Mouse (Mus musculus): ENCODE measurements around the gene Utp11. TPM values are rescaled to one million over a fixed set of nuclear protein-coding genes. Genes with fewer than 3 reads are reported as not detected.

The Utp11 gene
- total RNA-seq, 2 experiments from 2014 or later, result 14.4 to 15.1 TPM

DNA sequence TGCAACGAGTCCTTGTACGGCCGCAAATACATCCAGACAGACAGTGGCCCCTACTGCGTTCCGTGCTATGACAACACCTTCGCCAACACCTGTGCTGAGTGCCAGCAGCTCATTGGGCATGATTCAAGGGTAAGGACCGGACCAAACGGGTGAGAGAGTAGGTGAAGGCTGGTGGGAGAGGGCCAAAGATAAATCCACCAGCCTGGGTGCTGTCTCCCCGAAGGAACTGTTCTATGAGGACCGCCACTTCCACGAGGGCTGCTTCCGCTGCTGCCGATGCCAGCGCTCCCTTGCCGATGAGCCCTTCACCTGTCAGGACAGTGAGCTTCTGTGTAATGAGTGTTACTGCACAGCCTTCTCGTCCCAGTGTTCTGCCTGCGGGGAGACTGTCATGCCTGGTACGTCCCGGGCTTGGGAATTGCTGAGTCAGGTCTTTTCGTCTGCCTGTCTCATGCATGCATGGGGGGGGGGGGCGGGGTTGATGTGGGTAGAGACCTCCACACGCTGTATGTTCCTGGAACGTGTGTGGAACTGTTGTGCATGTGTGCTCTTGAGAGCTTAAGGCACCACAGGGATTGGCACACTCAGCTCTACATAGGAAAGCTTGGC lies 12.4 kb upstream of the Utp11 start:
- intact Hi-C loops (cut with DNase I), result no loop called here
- no peak for DNase-seq (ENCODE audit: low spot score in 2 of 2)

DNA sequence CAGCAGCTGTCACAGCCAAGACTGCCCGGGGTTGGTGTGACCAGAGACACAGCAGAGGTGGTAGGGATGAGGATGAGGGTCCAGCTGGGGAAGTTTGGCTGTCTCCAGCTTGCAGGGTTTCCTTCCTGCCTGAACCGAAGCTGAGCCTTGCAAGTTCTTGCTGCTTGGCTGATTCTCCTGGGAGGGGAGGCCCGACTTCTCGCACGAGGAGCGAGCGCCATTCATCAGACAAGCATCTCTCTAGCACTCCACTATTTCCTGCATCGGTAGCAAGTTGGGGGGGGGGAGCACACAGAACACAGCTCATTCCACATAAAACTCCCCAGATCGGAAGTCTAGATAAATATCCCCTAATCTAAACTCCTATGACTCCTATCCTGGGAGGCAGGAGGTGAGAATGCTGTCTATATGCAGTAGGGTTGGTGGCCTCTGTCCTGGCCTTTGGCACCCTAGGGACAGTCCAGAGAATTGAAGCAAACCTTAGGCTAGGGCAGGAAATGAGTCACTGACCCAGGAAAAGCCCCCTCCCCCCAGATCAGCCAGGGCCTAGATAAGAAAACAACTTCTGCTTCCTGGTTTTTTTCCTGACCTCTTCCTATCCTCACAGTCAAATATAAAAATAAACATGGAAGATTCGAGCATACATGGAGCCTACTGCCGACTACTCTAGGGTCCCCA lies 11.5 kb upstream of the Utp11 start:
- no peak for DNase-seq (ENCODE audit: low spot score in 2 of 2)

DNA sequence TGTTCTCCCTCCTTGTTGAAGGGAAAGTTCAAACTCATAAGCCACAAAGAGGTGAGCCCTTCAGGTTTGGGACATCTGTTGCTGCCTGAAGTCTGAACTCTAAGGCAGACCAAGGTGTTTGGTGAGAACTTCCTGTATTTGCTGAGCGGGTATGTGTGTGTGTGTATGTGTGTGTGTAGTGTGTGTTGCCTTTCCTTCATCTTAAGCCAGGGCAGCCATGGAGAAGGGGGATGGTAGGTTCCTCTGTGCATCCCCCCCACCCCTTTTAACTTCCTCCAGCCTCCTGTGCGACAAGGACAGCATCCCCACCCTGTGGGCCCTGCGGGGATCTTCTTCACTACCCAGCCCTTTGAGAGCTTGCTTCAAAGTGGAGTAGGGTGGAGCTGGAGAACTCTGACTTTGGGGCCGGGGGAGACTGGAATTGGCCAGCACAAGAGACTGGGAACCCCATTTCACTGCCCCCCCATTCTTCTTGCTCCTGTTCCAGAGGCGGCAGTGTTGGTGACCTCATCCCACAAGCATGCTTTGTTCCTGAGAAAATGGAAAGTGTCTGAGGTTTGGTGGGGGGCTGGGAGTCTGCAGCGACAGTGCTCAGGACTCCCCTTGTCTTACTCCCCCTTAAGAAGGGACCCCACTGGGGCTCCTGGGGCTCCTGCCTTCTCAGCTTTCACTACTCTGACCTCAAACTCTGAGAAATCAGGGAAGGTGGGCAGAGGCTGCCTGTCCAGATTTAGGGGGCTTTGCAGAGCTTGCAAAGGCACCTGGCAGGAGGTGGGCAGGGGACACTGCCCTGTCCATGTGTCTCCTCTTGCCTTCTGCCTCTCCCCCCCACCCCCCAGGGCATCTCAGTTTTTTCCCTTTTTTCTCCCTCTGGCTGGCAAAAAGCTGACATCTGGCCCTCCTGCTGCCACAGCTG lies 10.7 kb upstream of the Utp11 start:
- intact Hi-C loops (cut with DNase I), result no loop called here
- no peak for DNase-seq (ENCODE audit: low spot score in 2 of 2)

More for the DNA sequence above, 11.5 kb upstream of the Utp11 start:
- intact Hi-C loops (cut with DNase I), result no loop called here

DNA sequence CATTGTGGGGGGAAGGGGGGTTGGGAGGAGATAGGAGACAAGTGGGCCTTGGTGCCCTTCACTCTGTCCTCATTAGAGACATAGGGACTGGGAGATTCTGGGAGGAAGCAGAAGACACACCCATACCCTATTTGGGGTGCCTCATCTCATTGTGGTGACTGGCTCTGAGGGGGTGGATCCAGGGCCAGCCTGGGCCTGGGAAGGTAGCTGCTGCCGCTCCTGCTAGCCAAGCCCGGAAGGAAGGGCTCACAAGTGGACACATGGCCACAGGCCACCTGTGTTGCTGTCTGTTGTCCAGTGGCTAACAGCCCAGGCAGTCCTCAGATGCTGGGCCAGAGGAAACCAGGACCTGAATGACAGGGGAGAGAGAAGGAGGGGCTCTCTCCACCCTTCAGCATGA lies 10.0 kb upstream of the Utp11 start:
- intact Hi-C loops (cut with DNase I), result no loop called here
- DNase-seq (ENCODE audit: low spot score in 2 of 2), result no peak

DNA sequence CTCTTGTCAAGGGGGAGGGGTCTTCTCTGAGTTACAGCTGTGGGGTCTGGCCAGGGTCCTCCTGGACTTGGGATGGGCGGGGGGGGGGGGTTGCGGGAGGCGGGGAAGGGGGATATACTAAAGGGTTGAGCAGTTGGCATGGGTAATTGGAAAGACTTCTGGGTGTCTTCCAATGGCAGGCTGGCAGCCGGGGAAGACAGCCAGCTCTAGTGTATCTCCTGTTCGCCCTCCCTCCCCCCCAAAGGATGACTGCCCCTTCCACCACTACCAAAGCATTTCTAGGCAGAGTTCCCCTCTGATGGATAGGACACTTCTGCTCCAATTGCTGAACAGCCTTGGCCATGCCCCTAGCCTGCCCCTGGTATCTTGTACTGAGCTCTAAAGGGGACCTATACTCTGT lies 8.5 kb upstream of the Utp11 start:
- intact Hi-C loops (cut with DNase I), result no loop called here
- no peak for DNase-seq (ENCODE audit: low spot score in 2 of 2)

DNA sequence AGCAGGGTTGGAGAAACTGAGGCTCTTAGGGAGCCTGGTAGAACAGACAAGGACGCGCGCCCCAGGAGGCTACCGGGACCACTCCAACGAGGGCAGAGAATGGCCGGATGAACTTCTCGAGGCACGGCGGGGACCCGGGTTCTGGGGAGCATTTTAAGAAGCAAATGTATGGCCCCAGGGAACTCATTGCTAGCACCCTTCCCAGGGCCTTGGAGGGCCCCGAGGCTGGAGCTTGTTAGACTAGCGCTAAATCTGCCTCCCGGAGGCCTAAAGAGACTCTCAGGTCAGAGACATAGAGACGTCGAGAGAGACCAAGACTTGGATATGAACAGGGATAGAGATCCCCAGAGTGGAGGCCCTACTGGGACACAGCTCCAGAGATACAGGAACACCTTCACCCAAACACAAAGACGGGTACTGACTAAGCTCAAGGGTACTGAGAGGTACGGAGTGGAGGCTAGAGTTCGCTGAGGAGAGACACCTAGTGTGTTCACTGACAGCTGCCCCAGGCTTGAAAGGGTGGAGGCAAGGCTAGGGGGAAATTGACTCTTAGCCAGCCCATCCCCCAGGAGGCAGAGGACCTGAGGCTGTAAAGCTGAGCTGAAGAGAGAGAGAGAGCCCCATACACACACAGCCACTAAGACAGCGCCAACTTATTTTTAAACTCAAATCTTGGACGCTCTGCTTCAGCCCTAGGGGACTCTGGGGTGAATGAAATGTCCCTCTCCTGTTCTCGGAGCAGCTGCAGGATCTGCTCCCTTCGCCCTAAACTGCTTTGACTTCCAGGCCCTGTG lies 7.8 kb upstream of the Utp11 start:
- intact Hi-C loops (cut with DNase I), result no loop called here

DNA sequence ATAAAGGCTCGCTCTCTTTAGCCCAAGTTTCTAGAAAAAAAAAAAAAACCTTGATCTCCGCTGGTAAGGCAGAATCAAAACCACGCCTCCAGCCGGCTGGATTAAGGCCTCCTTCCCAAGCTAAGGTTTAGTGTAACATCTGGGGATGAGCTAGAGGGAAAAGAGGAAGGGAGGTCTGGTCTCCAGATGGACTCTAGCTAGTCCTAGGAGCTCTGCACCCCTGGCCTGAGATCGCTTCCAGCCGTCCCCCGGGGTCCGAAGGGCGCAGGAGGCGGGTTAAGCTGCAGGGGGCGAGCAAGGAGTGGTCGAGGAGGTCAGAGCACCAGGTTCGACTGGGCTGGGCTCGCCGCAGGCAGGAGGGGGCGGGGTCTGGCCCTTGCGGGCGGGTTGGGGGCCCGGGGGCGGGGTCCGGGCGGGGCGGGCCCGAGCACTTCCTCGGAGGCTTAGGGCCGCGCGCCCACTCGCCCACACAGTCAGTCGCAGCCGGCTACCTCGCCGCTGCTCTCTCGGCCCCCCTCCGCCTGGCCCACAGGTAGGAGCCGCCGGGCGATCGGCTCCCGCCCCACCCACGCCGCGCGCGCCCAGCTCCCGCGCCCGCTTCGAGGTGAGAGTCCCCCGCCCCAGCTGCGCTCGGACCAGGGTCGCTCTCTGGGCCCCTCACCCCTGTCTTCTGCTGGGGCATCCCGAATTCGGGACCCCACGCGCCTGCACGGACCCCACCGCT lies 7.0 kb upstream of the Utp11 start, which contains the start of gene Fhl3:
TSS of gene Fhl3 (plus strand) at position 454 of the 724 bp plus-strand sequence.
- intact Hi-C loops (cut with DNase I), result no loop called here
- no peak for DNase-seq (ENCODE audit: low spot score in 2 of 2)

More for the DNA sequence above, 7.8 kb upstream of the Utp11 start:
- DNase-seq (ENCODE audit: low spot score in 2 of 2), result no peak

DNA sequence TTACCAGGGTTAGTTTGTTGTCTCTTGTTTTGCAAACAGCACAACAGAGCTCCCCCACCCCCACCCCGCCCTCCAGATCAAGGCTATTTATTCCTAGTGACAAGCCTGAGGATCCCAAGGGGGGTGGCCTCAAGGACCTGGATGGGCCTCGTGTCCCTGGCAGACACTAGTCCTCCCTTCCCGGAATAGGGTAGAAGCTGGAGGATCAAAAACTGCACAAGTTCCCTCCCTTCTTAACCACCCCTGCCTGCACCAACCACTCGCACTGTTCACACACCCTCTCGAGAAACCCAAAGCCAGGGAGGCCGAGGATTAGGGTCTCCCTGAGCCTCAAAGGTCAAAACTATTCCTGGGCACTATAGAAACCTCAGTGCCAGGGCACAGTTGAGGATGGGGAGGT lies 6.4 kb upstream of the Utp11 start:
- intact Hi-C loops (cut with DNase I), result no loop called here
- no peak for DNase-seq (ENCODE audit: low spot score in 2 of 2)

DNA sequence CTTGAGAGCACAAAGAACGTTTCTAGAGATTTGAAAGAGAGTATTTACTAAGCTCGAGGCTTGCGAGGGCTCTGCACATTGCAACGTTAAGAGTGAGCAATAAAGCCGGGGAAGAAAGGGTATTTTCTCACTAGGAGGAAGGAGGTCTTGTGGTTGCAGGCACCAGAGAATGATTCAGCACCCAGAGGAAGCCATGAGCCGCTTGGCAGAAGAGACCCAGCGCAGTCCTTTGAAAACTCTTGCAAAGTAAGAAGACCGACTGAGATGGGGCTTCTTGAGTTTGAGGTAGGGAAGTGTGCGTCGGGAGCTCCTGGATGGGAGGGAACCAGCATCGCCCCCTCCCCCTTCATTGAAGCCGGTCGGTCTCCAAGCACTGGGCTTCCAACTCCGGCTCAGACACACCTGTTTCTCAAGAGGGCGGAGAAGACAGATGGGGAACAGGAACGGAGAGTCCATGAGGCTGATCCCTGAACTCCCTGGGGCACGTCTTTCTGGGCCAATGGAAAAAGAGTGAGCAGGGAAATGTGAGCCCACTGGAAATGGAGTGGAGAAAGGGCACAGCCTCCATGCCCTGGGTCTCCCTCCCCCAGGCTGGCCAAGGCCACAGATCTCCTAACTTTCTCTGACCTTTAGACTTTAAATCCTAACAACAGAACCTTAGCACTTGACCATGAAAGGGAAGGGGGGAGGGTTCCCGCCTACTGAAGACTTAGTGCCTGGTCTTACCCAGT lies 2.6 kb upstream of the Utp11 start:
- intact Hi-C loops (cut with DNase I), result no loop called here
- no peak for DNase-seq (ENCODE audit: low spot score in 2 of 2)

DNA sequence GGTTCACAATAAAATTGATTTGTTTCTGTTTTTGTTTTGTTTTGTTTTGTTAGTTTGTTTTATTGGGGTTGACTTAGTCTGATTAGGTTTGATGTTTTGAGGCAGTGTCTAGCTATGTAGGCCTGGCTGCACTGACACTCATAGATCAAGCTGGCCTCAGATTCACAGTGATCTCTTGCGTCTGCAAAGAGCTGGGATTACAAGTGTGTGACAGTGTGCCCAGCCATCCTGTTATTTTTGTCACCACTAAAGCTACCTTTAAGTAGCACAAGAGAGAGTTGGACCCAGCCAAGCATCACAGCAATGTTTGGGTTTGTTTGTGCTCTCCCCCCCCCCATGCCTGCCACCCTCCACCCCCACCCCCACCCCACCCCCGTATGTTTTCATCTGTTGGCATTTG lies 1.2 kb upstream of the Utp11 start:
- no peak for DNase-seq (ENCODE audit: low spot score in 2 of 2)
- intact Hi-C loops (cut with DNase I), result no loop called here

DNA sequence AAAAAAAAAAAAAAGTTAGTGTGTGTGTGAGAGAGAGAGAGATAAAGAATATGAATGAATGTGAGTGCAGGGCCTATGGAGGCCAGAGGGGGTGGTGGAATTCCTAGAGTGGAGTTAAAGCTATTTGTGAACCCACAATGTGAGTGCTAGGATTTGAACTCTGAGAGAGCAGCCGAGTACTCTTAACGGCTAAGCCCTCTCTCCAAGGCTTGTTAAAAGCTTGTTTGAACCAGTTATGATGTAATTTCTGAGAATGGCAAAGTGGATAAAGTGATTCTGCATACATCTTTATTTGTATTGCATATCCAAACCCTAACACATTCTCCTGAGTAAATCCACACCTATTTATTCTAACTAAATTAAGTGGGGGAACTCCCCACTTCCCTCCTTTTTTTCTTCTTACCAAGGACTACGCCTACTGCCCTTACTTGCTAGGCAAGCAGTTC lies 961 bp downstream of the Utp11 start:
- DNase-seq (ENCODE audit: low spot score in 2 of 2), result no peak
- intact Hi-C loops (cut with DNase I), result no loop called here

DNA sequence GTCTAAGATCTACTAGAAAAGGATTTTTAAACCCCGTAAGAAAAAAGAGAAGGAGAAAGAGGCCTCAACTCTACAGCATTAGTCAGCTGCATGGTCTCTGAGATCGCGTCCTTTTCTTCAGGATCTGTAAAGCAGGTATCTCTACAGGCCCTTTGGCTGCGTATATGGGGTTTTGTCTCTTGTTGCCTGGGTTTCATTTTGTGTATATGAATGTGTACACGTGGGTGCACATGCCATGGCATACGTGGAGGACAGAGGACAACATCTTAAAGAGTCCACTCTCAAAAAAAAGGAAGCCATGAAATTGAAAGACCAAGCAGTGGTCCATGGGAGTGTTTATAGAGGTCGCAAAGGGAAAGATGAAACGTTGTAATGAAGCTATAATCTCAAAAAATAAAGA lies 1.9 kb downstream of the Utp11 start:
- no peak for DNase-seq (ENCODE audit: low spot score in 2 of 2)
- intact Hi-C loops (cut with DNase I), result no loop called here

DNA sequence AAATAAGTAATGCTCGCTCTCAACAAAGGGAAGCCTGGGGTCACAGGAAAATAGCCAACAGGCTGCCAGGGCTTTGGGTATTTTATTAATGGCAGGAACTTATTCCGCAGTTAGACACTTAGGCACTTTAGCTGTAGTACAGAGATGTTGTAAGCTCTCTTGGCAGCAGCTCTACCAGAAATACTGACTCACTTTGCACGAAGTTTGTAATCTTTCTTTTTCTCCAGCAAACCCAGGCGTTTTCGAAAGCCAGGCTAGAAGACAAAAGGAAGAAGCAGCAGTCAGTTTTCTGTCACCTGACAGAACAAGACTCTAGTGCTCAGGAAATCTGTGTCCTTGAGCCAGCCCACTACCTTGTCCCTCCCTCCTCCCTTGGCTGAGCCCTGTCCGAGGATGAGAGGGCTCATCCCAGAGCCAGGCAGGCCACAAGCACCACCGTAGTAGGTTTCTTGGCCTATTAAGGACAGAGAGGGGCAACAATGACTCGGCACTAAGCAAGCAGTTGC lies 7.5 kb downstream of the Utp11 start:
- DNase-seq (ENCODE audit: low spot score in 2 of 2), result no peak
- intact Hi-C loops (cut with DNase I), result no loop called here

DNA sequence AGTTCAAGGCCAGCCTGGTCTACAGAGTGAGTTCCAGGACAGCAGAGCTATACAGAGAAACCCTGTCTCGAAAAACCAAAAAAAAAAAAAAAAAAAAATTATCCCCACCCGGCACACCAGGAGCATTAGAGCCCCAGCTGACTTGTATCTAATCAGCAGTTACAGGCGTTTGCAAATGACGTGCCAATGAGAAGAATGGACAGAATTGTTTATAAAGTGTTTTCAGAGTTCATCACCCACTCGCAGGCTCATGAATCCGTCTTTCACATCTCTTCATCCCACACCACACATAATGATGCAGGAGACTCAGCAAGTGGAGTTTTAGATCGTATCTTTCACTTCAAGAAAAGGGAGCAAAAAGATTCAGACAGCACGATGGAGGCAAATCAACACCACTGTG lies 7.9 kb downstream of the Utp11 start:
- intact Hi-C loops (cut with DNase I), result no loop called here

DNA sequence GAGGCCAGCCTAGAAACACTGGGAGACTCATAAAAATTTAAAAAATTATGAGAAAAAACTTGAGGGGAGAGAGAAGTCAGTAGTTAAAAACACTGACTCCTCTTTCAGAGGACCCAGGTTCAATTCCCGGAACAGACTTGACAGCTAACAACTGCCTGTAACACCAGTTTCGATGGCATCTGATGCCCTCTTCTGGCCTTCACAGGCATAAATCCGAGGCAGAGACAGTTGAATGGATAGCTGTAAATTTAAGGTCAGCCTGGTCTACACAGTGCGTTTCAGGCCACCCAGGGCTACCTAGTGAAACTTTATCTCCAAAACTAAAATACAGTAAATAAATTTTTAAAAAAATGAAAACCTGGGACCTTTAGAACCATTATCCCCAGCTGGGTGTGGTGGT lies 8.4 kb downstream of the Utp11 start:
- no peak for DNase-seq (ENCODE audit: low spot score in 2 of 2)
- intact Hi-C loops (cut with DNase I), result no loop called here

More for the DNA sequence above, 7.9 kb downstream of the Utp11 start:
- no peak for DNase-seq (ENCODE audit: low spot score in 2 of 2)

DNA sequence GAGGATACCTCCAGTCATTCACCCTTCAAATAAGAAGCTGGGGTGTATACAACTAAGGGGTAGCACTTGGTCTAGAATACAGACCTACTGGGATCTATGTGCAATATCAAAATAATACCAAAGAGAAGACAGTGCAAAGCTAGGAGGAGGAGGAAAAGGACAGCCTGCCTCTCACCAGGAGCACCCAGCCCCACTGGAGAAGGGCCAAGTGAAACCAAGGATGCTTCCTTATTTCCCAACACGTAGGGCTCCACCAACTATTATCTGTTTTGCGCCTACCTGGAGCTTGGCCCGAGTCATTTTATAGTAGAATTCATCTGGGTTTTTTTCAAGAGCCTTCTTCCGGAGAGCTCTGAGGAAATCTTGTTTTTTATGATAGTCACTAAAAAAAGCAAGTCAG lies 9.9 kb downstream of the Utp11 start:
- no peak for DNase-seq (ENCODE audit: low spot score in 2 of 2)
- intact Hi-C loops (cut with DNase I), result no loop called here

DNA sequence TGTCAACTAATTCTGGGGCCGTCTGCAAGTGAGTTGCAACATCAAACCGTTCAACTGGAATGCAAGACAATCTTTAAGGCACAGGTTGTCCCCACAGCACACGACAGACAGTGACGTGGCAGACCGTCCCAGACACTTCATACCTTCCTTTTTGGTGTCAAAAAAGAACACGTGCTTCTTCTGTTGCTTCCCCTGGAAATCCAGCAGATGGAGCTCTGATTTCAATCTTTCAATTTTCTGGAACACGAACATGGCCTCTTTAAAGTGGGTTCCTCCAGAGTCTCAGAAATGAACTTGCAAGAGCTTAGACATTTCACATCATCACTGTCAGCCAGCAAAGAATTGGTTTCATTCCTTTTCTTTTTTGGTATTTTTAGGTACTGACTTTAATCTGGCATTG lies 11.1 kb downstream of the Utp11 start:
- intact Hi-C loops (cut with DNase I), result no loop called here

DNA sequence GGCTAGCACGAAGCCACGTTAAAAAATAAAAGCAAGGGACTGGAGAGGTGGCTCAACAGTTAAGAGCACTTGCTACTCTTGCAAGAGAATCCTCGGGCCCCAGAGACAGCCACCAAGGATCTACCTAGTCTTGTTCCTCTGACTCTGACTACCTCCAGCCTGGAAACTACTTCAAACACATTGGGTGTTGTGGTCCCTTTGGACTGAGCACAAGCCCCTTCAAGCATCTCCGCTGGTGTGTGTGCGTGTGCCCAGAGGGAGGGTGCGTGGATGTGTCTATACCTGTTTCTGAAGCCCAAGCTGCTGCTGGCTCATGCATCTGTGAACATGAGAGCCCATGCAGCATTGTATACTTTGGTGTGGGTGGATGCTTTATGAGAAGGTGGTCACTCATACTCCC lies 17.4 kb downstream of the Utp11 start:
- DNase-seq (ENCODE audit: low spot score in 2 of 2), result no peak
- intact Hi-C loops (cut with DNase I), result loop anchor here (1.0 to 5.0 kb wide), 2 partner anchors 447 to 739 kb away; no protein-coding TSS in a partner anchor

More for the DNA sequence above, 11.1 kb downstream of the Utp11 start:
- DNase-seq (ENCODE audit: low spot score in 2 of 2), result no peak

All from left cerebral cortex, postnatal 36 days (tissue).